Mouse (Mus musculus): ENCODE measurements around the gene Crebrf. TPM values are rescaled to one million over a fixed set of nuclear protein-coding genes. Genes with fewer than 3 reads are reported as not detected.

The Crebrf gene
- polyA plus RNA-seq, 1 experiment from 2014 or later = 6.7 TPM

DNA sequence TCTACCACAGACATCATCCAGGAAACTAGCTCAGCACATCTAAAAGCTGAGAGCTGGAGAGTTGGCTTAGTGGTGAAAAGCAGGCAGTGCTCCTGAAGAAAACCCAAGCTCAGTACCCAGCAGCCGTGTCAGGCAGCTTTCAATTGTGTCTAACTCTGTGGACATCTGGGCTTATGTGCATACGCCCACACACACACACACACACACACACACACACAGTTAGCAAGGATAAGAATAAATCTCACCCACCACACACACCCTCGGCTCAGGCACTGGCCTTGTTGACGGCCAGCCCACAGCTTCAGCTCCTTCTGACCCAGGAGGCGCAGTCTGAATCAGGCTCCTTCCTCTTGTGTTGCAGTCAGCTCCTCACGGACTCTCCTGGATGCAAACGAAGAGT is 76.1 kb downstream of the Crebrf start:
- no peaks in the 10 kb centered on the region for H3K27me3 ChIP-seq (ENCODE audit: control insufficient read depth, insufficient read depth, low read length)
- ATAC-seq (ENCODE audit: insufficient read depth, low FRiP score) = no peak
- 75% methylated on average over 7 of the region's 7 CpGs for WGBS
- H3K4me3 ChIP-seq (replicated peaks; ENCODE audit: low read length) = no peak overlapping the region
- no peaks in the 10 kb centered on the region; the same call in 1 of the 2 replicates for H3K4me1 ChIP-seq (ENCODE audit: control insufficient read depth, insufficient read depth, low read length)
- H3K36me3 ChIP-seq (ENCODE audit: control insufficient read depth, insufficient read depth, low read length) = peaks cover 21% of the 10 kb centered on the region
- H3K27ac ChIP-seq (ENCODE audit: low read length) = no peak overlapping the region
- H3K9me3 ChIP-seq (replicated peaks; ENCODE audit: control insufficient read depth, low read length) = no peaks in the 10 kb centered on the region
- H3K4me2 ChIP-seq (ENCODE audit: low read depth, low read length) = no peak overlapping the region
- no peak overlapping the region for H3K9ac ChIP-seq (ENCODE audit: low read length)

DNA sequence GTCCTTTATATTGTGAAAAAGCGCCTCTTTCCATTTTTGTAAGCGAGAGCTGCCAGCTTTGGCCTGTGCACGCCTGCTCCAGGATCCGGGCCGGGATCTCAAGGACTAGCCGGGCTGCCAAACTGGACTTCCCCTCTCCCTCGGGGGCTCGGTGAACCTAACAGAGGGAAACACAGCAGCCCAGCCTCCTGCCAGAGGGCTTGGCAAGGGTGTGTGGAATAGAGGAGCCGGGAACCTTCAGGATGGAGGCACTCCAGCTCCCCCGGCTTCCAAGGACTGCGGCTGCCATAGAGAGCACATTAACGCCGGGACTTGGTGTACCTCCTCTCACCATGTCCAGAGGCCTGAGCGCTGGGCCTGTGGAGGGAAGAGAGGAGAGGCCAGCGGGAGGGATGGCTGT is 76.6 kb downstream of the Crebrf start:
- no peaks in the 10 kb centered on the region for H3K27me3 ChIP-seq (ENCODE audit: control insufficient read depth, insufficient read depth, low read length)
- no peak overlapping the region for H3K4me3 ChIP-seq (replicated peaks; ENCODE audit: low read length)
- peaks cover 18% of the 10 kb centered on the region for H3K36me3 ChIP-seq (ENCODE audit: control insufficient read depth, insufficient read depth, low read length)
- H3K27ac ChIP-seq (ENCODE audit: low read length) = no peak overlapping the region
- H3K9me3 ChIP-seq (replicated peaks; ENCODE audit: control insufficient read depth, low read length) = no peaks in the 10 kb centered on the region
- no peak for ATAC-seq (ENCODE audit: insufficient read depth, low FRiP score)
- WGBS = 84% methylated on average over 15 of the region's 15 CpGs
- H3K9ac ChIP-seq (ENCODE audit: low read length) = no peak overlapping the region
- no peaks in the 10 kb centered on the region; the same call in 1 of the 2 replicates for H3K4me1 ChIP-seq (ENCODE audit: control insufficient read depth, insufficient read depth, low read length)
- no peak overlapping the region for H3K4me2 ChIP-seq (ENCODE audit: low read depth, low read length)

DNA sequence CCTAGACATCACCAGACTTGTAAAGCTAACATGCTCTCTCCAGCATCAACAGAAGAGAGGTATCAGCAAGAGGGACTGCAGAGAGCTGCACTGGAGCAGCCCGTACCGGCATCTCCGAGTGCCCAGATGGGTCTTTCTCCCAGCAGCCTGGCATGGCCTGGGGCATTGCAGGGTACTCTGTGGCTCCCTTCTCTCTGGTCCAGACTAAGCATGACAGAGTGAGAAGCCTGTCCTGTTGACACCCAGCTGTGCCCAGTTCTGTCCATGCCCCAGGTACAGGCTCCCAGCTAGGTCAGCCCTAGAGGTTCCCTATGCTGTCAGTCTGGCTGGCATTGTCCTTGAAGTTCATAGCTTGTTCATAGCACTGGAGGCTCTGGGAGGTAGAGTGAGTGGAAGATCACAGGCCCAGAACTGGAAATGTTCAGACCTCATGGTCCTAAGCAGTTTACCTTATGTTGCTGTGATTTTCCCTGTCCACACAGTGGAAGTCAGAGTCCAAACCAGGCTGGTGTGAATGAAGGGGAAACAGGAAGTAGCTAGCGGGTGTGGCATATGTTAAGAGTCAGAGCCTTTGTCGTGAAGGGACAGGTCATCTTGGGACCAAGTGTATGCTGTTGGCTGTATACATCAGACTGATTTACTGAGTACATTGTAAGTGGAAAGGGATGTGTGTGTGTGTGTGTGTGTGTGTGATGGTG is 77.8 kb downstream of the Crebrf start:
- no peaks in the 10 kb centered on the region for H3K27me3 ChIP-seq (ENCODE audit: control insufficient read depth, insufficient read depth, low read length)
- no peaks in the 10 kb centered on the region; the same call in 1 of the 2 replicates for H3K4me1 ChIP-seq (ENCODE audit: control insufficient read depth, insufficient read depth, low read length)
- H3K27ac ChIP-seq (ENCODE audit: low read length) = no peak overlapping the region; the same call in 1 of the 2 replicates
- H3K9me3 ChIP-seq (replicated peaks; ENCODE audit: control insufficient read depth, low read length) = no peaks in the 10 kb centered on the region
- H3K4me3 ChIP-seq (replicated peaks; ENCODE audit: low read length) = no peak overlapping the region
- WGBS = 75% methylated on average over 5 of the region's 5 CpGs
- no peak overlapping the region for H3K9ac ChIP-seq (ENCODE audit: low read length)
- H3K36me3 ChIP-seq (ENCODE audit: control insufficient read depth, insufficient read depth, low read length) = peaks cover 18% of the 10 kb centered on the region
- H3K4me2 ChIP-seq (ENCODE audit: low read depth, low read length) = no peak overlapping the region
- no peak; the same call in none of the 2 replicates for ATAC-seq (ENCODE audit: insufficient read depth, low FRiP score)

DNA sequence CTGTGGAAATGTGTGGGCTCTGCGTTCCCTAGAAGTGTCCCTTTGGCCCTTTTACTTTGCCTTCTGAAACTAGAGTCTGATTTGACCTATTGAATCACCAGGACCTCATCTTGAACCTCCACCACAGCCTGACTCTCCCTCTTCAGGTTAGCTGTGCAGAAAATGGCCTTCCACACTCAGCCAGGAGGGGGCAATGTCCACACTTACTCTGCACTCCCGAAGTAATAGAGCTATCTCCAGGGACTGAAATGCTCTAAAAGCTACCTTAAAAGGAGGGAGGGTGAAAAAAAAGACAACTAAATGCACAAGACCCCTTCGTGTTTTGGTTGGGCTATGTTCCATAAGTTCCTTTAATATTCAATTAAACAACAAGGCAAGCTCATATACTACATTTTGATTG is 79.3 kb downstream of the Crebrf start:
- no peak overlapping the region for H3K4me2 ChIP-seq (ENCODE audit: low read depth, low read length)

DNA sequence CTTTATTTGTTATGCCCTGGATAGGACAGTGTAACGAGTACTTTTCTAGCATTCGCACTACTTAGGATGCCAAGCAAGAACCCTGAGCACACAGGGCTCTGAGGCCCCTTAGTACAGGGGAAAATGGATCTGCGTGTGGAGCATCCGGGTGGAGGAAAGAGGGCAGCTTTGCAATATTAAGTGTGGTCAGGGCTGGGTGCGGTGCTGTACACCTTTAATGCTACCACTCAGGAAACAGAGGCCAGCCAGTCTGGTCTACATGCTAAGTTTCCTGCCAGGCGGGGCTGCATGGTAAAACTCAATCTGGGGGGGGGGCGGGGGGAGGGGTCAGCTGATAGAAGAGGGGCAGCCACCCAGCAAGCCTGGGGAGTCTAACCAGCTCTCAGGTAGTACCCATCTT is 79.9 kb downstream of the Crebrf start:
- Histone ChIP-seq H3K27ac (ENCODE audit: low read length) (no peak overlapping the region), H3K4me2 (ENCODE audit: low read depth, low read length) (no peak overlapping the region), H3K9ac (ENCODE audit: low read length) (no peak overlapping the region), H3K9me3 (replicated peaks; ENCODE audit: control insufficient read depth, low read length) (no peaks in the 10 kb centered on the region), H3K4me1 (ENCODE audit: control insufficient read depth, insufficient read depth, low read length) (no peaks in the 10 kb centered on the region; the same call in 1 of the 2 replicates), H3K36me3 (ENCODE audit: control insufficient read depth, insufficient read depth, low read length) (peaks cover 9% of the 10 kb centered on the region; the same call in 1 of the 2 replicates), H3K27me3 (ENCODE audit: control insufficient read depth, insufficient read depth, low read length) (no peaks in the 10 kb centered on the region), H3K4me3 (replicated peaks; ENCODE audit: low read length) (no peak overlapping the region)
- ATAC-seq (ENCODE audit: insufficient read depth, low FRiP score) = no peak
- 61% methylated on average over 7 of the region's 7 CpGs for WGBS

More for the DNA sequence above, 79.3 kb downstream of the Crebrf start:
- Histone ChIP-seq H3K36me3 (ENCODE audit: control insufficient read depth, insufficient read depth, low read length) (peaks cover 15% of the 10 kb centered on the region), H3K4me1 (ENCODE audit: control insufficient read depth, insufficient read depth, low read length) (no peaks in the 10 kb centered on the region; the same call in 1 of the 2 replicates), H3K9ac (ENCODE audit: low read length) (no peak overlapping the region; the same call in 1 of the 2 replicates), H3K9me3 (replicated peaks; ENCODE audit: control insufficient read depth, low read length) (no peaks in the 10 kb centered on the region), H3K4me3 (replicated peaks; ENCODE audit: low read length) (no peak overlapping the region), H3K27ac (ENCODE audit: low read length) (no peak overlapping the region), H3K27me3 (ENCODE audit: control insufficient read depth, insufficient read depth, low read length) (no peaks in the 10 kb centered on the region)
- 5% methylated on average over 3 of the region's 3 CpGs for WGBS
- ATAC-seq (ENCODE audit: insufficient read depth, low FRiP score) = no peak

DNA sequence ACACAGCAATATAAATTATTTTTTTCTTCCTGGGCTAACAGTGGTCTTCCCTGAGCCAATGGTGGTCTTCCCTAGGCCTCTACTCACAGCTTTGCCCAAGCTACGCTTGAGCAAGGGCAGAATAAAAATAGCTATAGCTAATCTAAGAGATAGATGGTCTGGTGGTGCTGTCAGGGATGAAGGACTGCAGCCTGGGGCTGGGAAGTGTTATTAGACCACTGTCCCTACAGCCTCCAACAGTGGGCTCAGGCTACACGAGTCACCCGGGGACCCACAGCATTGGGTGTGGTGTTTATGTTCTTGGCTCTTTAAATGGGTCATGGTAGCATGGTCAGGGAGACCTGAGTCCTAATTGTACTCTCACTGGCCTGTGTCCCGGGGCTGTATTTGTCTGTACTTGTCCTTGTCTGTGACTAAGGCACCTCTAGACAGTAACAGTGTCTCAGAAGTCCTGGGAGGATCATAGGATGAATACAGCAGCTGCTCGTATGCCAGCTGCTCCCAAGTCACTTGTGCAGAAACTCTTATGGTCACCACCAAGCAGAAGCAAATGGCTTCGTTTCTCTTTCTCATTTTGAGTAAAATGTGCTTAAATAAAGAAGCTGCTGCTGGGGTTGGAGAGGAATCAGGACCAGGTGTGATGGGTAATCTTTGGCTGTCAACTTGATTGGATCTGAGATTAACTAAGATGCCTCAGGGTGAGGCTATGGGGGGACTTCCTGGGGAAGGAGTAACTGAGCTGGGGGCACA is 82.1 kb downstream of the Crebrf start:
- 62% methylated on average over 6 of the region's 6 CpGs for WGBS
- Histone ChIP-seq H3K36me3 (ENCODE audit: control insufficient read depth, insufficient read depth, low read length) (no peaks in the 10 kb centered on the region), H3K27me3 (ENCODE audit: control insufficient read depth, insufficient read depth, low read length) (no peaks in the 10 kb centered on the region), H3K4me3 (replicated peaks; ENCODE audit: low read length) (no peak overlapping the region), H3K4me1 (ENCODE audit: control insufficient read depth, insufficient read depth, low read length) (no peaks in the 10 kb centered on the region; the same call in 1 of the 2 replicates), H3K4me2 (ENCODE audit: low read depth, low read length) (no peak overlapping the region), H3K27ac (ENCODE audit: low read length) (no peak overlapping the region), H3K9me3 (replicated peaks; ENCODE audit: control insufficient read depth, low read length) (no peaks in the 10 kb centered on the region), H3K9ac (ENCODE audit: low read length) (no peak overlapping the region)
- ATAC-seq (ENCODE audit: insufficient read depth, low FRiP score) = no peak

DNA sequence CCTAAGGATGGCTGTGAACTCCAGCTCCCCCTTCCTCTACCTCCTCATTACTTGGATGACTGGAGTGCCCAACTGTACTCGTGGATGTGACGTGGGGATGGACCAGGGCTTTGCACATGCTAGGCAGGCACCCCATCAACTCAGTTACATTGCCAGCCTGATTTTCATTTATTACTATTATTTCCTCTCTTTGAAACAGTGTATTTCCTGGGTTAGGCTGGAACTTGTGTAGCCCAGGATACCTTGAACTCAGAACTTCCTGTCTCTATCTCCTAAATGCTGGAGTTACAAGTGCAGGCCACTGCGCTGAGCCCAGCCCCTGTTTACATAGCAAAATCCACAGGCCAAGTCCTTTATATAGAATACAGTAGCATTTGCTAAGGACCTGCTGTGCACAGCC is 87.4 kb downstream of the Crebrf start:
- no peak overlapping the region for H3K27ac ChIP-seq (ENCODE audit: low read length)
- H3K9ac ChIP-seq (ENCODE audit: low read length) = no peak overlapping the region
- no peaks in the 10 kb centered on the region for H3K4me1 ChIP-seq (ENCODE audit: control insufficient read depth, insufficient read depth, low read length)
- H3K4me3 ChIP-seq (replicated peaks; ENCODE audit: low read length) = no peak overlapping the region
- no peaks in the 10 kb centered on the region for H3K27me3 ChIP-seq (ENCODE audit: control insufficient read depth, insufficient read depth, low read length)
- H3K9me3 ChIP-seq (replicated peaks; ENCODE audit: control insufficient read depth, low read length) = no peaks in the 10 kb centered on the region
- H3K4me2 ChIP-seq (ENCODE audit: low read depth, low read length) = no peak overlapping the region
- WGBS = 82% methylated on average over 3 of the region's 3 CpGs
- no peak for ATAC-seq (ENCODE audit: insufficient read depth, low FRiP score)
- no peaks in the 10 kb centered on the region for H3K36me3 ChIP-seq (ENCODE audit: control insufficient read depth, insufficient read depth, low read length)

DNA sequence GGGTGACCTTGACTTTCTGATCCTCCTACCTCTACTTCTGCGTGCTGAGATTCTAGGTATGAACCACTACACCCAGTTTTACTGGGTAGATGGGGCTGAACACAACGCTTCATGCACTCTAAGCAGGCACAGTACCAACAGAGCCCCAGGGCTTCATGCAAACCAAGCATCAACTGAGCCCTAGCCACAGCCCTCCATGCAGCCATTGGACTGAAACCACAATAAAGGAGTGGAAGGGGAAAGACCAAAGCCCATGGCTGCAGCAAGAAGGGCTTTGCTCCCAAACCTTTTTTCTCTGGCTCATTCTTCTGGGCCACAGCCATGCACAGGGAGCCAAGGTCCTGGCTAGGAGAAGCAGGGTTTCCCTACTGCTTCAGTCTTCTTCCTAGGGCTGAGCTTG is 97.2 kb downstream of the Crebrf start:
- no peaks in the 10 kb centered on the region; the same call in 1 of the 2 replicates for H3K27me3 ChIP-seq (ENCODE audit: control insufficient read depth, insufficient read depth, low read length)
- WGBS = 79% methylated on average over 2 of the region's 2 CpGs
- no peak overlapping the region for H3K9ac ChIP-seq (ENCODE audit: low read length)
- ATAC-seq (ENCODE audit: insufficient read depth, low FRiP score) = no peak
- H3K4me3 ChIP-seq (replicated peaks; ENCODE audit: low read length) = no peak overlapping the region
- no peaks in the 10 kb centered on the region for H3K36me3 ChIP-seq (ENCODE audit: control insufficient read depth, insufficient read depth, low read length)
- no peak overlapping the region for H3K4me2 ChIP-seq (ENCODE audit: low read depth, low read length)
- H3K27ac ChIP-seq (ENCODE audit: low read length) = no peak overlapping the region
- no peaks in the 10 kb centered on the region for H3K4me1 ChIP-seq (ENCODE audit: control insufficient read depth, insufficient read depth, low read length)
- H3K9me3 ChIP-seq (replicated peaks; ENCODE audit: control insufficient read depth, low read length) = no peaks in the 10 kb centered on the region

DNA sequence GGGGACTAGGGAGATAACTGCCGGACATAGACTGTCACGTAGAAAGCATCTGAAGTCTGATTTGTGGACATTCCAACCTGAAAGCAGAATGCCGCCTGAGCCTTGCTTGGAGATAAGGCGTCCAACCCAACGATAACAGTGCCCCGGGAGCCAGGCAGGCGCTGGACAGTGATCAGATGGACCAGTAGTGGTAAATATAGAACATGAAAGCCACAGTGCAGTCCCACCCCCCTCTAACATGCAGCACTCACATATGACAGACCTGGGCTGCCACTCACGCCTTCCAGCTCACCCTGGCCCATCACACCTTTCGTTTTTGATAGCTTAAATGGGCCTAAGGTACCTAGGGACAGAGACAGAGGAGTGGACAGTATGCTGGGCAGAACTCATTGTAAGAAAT is 98.0 kb downstream of the Crebrf start:
- Histone ChIP-seq H3K36me3 (ENCODE audit: control insufficient read depth, insufficient read depth, low read length) (no peaks in the 10 kb centered on the region), H3K27ac (ENCODE audit: low read length) (no peak overlapping the region), H3K4me3 (replicated peaks; ENCODE audit: low read length) (no peak overlapping the region), H3K9ac (ENCODE audit: low read length) (no peak overlapping the region), H3K4me1 (ENCODE audit: control insufficient read depth, insufficient read depth, low read length) (no peaks in the 10 kb centered on the region), H3K27me3 (ENCODE audit: control insufficient read depth, insufficient read depth, low read length) (no peaks in the 10 kb centered on the region; the same call in 1 of the 2 replicates), H3K9me3 (replicated peaks; ENCODE audit: control insufficient read depth, low read length) (no peaks in the 10 kb centered on the region), H3K4me2 (ENCODE audit: low read depth, low read length) (no peak overlapping the region)
- WGBS = 69% methylated on average over 9 of the region's 9 CpGs
- ATAC-seq (ENCODE audit: insufficient read depth, low FRiP score) = no peak
